Comparison of ENCODE assay signal across 28 mouse cellular contexts in genomic region chr2:25992285-25992684, GRCm38 (mm10). TPM values are rescaled to one million over a fixed set of nuclear protein-coding genes. Genes with fewer than 3 reads are reported as not detected.
DNase-seq lines count a peak whose midpoint lies in the region; ATAC-seq and TF ChIP-seq lines count a peak whose summit lies in the region.
"Had no signal": no experiment of that assay in that cellular context is flagged by ENCODE, and none has a peak within 500 bp of the region (broad histone marks: within the 10 kb centered on the region; RNA-seq: fewer than 3 reads in every experiment).

No protein-coding gene starts in this region.

- TF ChIP-seq EP300 in liver, postnatal 0 days (IDR thresholded peaks at IDR 0.05; ENCODE audit: low read depth): no peak

- WGBS in liver, embryonic 12.5 days (ENCODE audit: insufficient replicate concordance): 72% methylated on average over 2 of the region's 2 CpGs
- 60% methylated on average over 2 of the region's 2 CpGs for WGBS in liver, postnatal 0 days (ENCODE audit: insufficient replicate concordance)
- WGBS in midbrain, postnatal 0 days: 81% methylated on average over 2 of the region's 2 CpGs
- WGBS in heart, embryonic 12.5 days: 61% methylated on average over 2 of the region's 2 CpGs

- peaks cover 39% of the 10 kb centered on the region for H3K36me3 ChIP-seq in liver, embryonic 12.5 days
- H3K36me3 ChIP-seq in liver, postnatal 0 days (replicated peaks; ENCODE audit: insufficient read depth, low read length): peaks cover 4% of the 10 kb centered on the region
- H3K36me3 ChIP-seq in midbrain, postnatal 0 days (ENCODE audit: insufficient read depth, low read length): peaks cover 14% of the 10 kb centered on the region
- peaks cover 9% of the 10 kb centered on the region for H3K36me3 ChIP-seq in heart, embryonic 12.5 days
- H3K36me3 ChIP-seq: stomach, embryonic 15.5 days had no signal

- H3K4me1 ChIP-seq in liver, embryonic 12.5 days: peaks cover 19% of the 10 kb centered on the region
- no peaks in the 10 kb centered on the region for H3K4me1 ChIP-seq in liver, postnatal 0 days (ENCODE audit: insufficient read depth)
- no peaks in the 10 kb centered on the region for H3K4me1 ChIP-seq in midbrain, postnatal 0 days (ENCODE audit: insufficient read depth, low read length)
- peaks cover 4% of the 10 kb centered on the region; the same call in 1 of the 2 replicates for H3K4me1 ChIP-seq in heart, embryonic 12.5 days (replicated peaks)
- H3K4me1 ChIP-seq: forebrain, embryonic 13.5 days; heart, embryonic 10.5 days; lung, embryonic 15.5 days; midbrain, embryonic 13.5 days; neural tube, embryonic 15.5 days; stomach, embryonic 15.5 days had no signal

- H3K4me3 ChIP-seq in liver, embryonic 12.5 days: no peak overlapping the region
- H3K4me3 ChIP-seq in liver, postnatal 0 days (ENCODE audit: low read depth, low read length): no peak overlapping the region
- no peak overlapping the region for H3K4me3 ChIP-seq in midbrain, postnatal 0 days (ENCODE audit: low read depth, low read length)
- no peak overlapping the region for H3K4me3 ChIP-seq in heart, embryonic 12.5 days
- H3K4me3 ChIP-seq: forebrain, embryonic 13.5 days; heart, embryonic 10.5 days; liver, embryonic 15.5 days; lung, embryonic 15.5 days; megakaryocyte, embryonic 14.5 days; midbrain, embryonic 13.5 days; neural tube, embryonic 15.5 days; stomach, embryonic 15.5 days had no signal

- ATAC-seq in liver, embryonic 12.5 days: no peak
- no peak for ATAC-seq in liver, postnatal 0 days
- no peak for ATAC-seq in midbrain, postnatal 0 days (ENCODE audit: low FRiP score)
- no peak for ATAC-seq in heart, embryonic 12.5 days (ENCODE audit: insufficient number of reproducible peaks, low FRiP score)
- ATAC-seq: activated CD4-positive, CD25-positive, alpha-beta regulatory T cell, adult 4 months; forebrain, embryonic 13.5 days; midbrain, embryonic 13.5 days had no signal

- no peaks in the 10 kb centered on the region for H3K9me3 ChIP-seq in liver, embryonic 12.5 days (replicated peaks)
- H3K9me3 ChIP-seq in liver, postnatal 0 days (ENCODE audit: low read length): no peaks in the 10 kb centered on the region
- H3K9me3 ChIP-seq in midbrain, postnatal 0 days (ENCODE audit: low read length): no peaks in the 10 kb centered on the region
- no peaks in the 10 kb centered on the region for H3K9me3 ChIP-seq in heart, embryonic 12.5 days (replicated peaks)
- H3K9me3 ChIP-seq: forebrain, embryonic 13.5 days; heart, embryonic 10.5 days; liver, embryonic 15.5 days; lung, embryonic 15.5 days; megakaryocyte, embryonic 14.5 days; midbrain, embryonic 13.5 days; neural tube, embryonic 15.5 days; stomach, embryonic 15.5 days had no signal

- H3K27ac ChIP-seq in liver, embryonic 12.5 days: 0 out of 2 replicates have a peak overlapping the region, but pooled peaks have one; percentile 42
- H3K27ac ChIP-seq in liver, postnatal 0 days (ENCODE audit: low read depth): no peak overlapping the region
- H3K27ac ChIP-seq in midbrain, postnatal 0 days (ENCODE audit: low read depth, low read length): no peak overlapping the region
- no peak overlapping the region for H3K27ac ChIP-seq in heart, embryonic 12.5 days (ENCODE audit: poor library complexity, severe bottlenecking)
- H3K27ac ChIP-seq: forebrain, embryonic 13.5 days; heart, embryonic 10.5 days; hindbrain, embryonic 14.5 days; liver, embryonic 15.5 days; lung, embryonic 15.5 days; midbrain, embryonic 13.5 days; neural tube, embryonic 15.5 days; stomach, embryonic 15.5 days had no signal

- no peak for DNase-seq in liver, postnatal 0 days
- peak; percentile 63 for DNase-seq in MEL-GATA-1-ER (ENCODE audit: extremely low read depth, low read depth)
- DNase-seq in brain, adult 2 months (ENCODE audit: low read depth, low spot score): peak; percentile 45
- no peak for DNase-seq in midbrain, postnatal 0 days (ENCODE audit: low spot score)
- no peak for DNase-seq in kidney, adult 9 months
- DNase-seq: adrenal gland, adult 8-10 months; B cell, adult 2 months; cerebellum, adult 11-12 months; cerebellum, postnatal 10 days; gastrocnemius, postnatal 25 days; heart, adult 11 months; heart, postnatal 4 days; kidney, adult 18-20 months; kidney, postnatal 36 days; lung, postnatal 36 days; right cerebral cortex, postnatal 25 days had no signal

- no peak overlapping the region for H3K9ac ChIP-seq in liver, embryonic 12.5 days
- H3K9ac ChIP-seq in liver, postnatal 0 days (replicated peaks): no peak overlapping the region
- no peak overlapping the region for H3K9ac ChIP-seq in midbrain, postnatal 0 days (replicated peaks; ENCODE audit: low read length, poor library complexity, severe bottlenecking)
- no peak overlapping the region for H3K9ac ChIP-seq in heart, embryonic 12.5 days
- H3K9ac ChIP-seq: forebrain, embryonic 13.5 days; hindbrain, embryonic 14.5 days; liver, embryonic 15.5 days; lung, embryonic 15.5 days; midbrain, embryonic 13.5 days; neural tube, embryonic 15.5 days; stomach, embryonic 15.5 days had no signal

- H3K27me3 ChIP-seq in liver, embryonic 12.5 days (replicated peaks): no peaks in the 10 kb centered on the region
- H3K27me3 ChIP-seq in liver, postnatal 0 days (ENCODE audit: insufficient read depth, low read length): no peaks in the 10 kb centered on the region
- H3K27me3 ChIP-seq in midbrain, postnatal 0 days (ENCODE audit: insufficient read depth, low read length): no peaks in the 10 kb centered on the region
- H3K27me3 ChIP-seq in heart, embryonic 12.5 days (replicated peaks): no peaks in the 10 kb centered on the region
- H3K27me3 ChIP-seq: forebrain, embryonic 13.5 days; liver, embryonic 15.5 days; lung, embryonic 15.5 days; midbrain, embryonic 13.5 days; neural tube, embryonic 15.5 days; stomach, embryonic 15.5 days had no signal

- TF ChIP-seq CTCF in liver, postnatal 0 days (IDR thresholded peaks at IDR 0.05; ENCODE audit: low read depth): no peak
- no peak for TF ChIP-seq CTCF in midbrain, postnatal 0 days (IDR thresholded peaks at IDR 0.05)

- H3K4me2 ChIP-seq in liver, embryonic 12.5 days: no peak overlapping the region
- no peak overlapping the region for H3K4me2 ChIP-seq in liver, postnatal 0 days (ENCODE audit: low read depth, low read length)
- no peak overlapping the region for H3K4me2 ChIP-seq in midbrain, postnatal 0 days (ENCODE audit: low read depth, low read length, poor library complexity, severe bottlenecking)
- H3K4me2 ChIP-seq in heart, embryonic 12.5 days: no peak overlapping the region
- H3K4me2 ChIP-seq: forebrain, embryonic 13.5 days; hindbrain, embryonic 14.5 days; liver, embryonic 15.5 days; lung, embryonic 15.5 days; midbrain, embryonic 13.5 days; neural tube, embryonic 15.5 days; stomach, embryonic 15.5 days had no signal

RNA-seq across cellular contexts. Expression of gene Camsap1, which starts 9.2 kb away (rescaled TPM):
- polyA plus RNA-seq in liver, embryonic 12.5 days (2016; fragmentation: Nextera tagmentation; extraction: Ambion mirVana): 13.0 and 13.5 TPM in 2 replicates
- polyA plus RNA-seq in liver, postnatal 0 days (2015; fragmentation: Nextera tagmentation; extraction: Ambion mirVana): 3.1 and 3.3 TPM in 2 replicates
- total RNA-seq in midbrain, postnatal 0 days (2014; rRNA removed): 141 and 157 TPM in 2 replicates
- 57.5 and 61.3 TPM in 2 replicates for polyA plus RNA-seq in midbrain, postnatal 0 days (2015; fragmentation: Nextera tagmentation; extraction: Ambion mirVana)
- 17.9 and 22.1 TPM in 2 replicates for polyA plus RNA-seq in heart, embryonic 12.5 days (2016; fragmentation: Nextera tagmentation; extraction: Ambion mirVana)

RNA-seq across cellular contexts. Expression of gene Ubac1, which starts 29.3 kb away (rescaled TPM):
- polyA plus RNA-seq in liver, embryonic 12.5 days (2016; fragmentation: Nextera tagmentation; extraction: Ambion mirVana): 487 and 506 TPM in 2 replicates
- 175 and 183 TPM in 2 replicates for polyA plus RNA-seq in liver, postnatal 0 days (2015; fragmentation: Nextera tagmentation; extraction: Ambion mirVana)
- 100 and 123 TPM in 2 replicates for total RNA-seq in midbrain, postnatal 0 days (2014; rRNA removed)
- 151 and 158 TPM in 2 replicates for polyA plus RNA-seq in midbrain, postnatal 0 days (2015; fragmentation: Nextera tagmentation; extraction: Ambion mirVana)
- 107 and 111 TPM in 2 replicates for polyA plus RNA-seq in heart, embryonic 12.5 days (2016; fragmentation: Nextera tagmentation; extraction: Ambion mirVana)

Comparison
In these comparisons a context has a peak if more than half of its experiments do, and no peak if none do; other contexts are left out.
1. DNase-seq: peak in MEL-GATA-1-ER (single experiment) and brain, adult 2 months (single experiment); none in liver, postnatal 0 days (single experiment), midbrain, postnatal 0 days (single experiment) and kidney, adult 9 months (single experiment).